Mouse (Mus musculus): ENCODE measurements around the gene Pxk.

GRCm38 (mm10) chr14:8098687-8098995, 630 bp downstream of the Pxk start:
- TF ChIP-seq CTCF (conservative IDR thresholded peaks at IDR 0.05; ENCODE audit: low read length) (no peak), NANOG (IDR thresholded peaks at IDR 0.05; ENCODE audit: borderline replicate concordance, low read length) (no peak), POU5F1 (IDR thresholded peaks at IDR 0.05; ENCODE audit: borderline replicate concordance, low read length) (no peak)

All from E14TG2a.4 (cell line).